Mouse (Mus musculus) midbrain, postnatal 0 days (tissue): Measurements from ENCODE around the gene Ezh2. TPM values are rescaled to one million over a fixed set of nuclear protein-coding genes. Genes with fewer than 3 reads are reported as not detected.

Source experiments
- ATAC-seq: fragments of 200-750 bp; cut with Nextera tagmentation; 2 replicates; pipeline ENCODE4 v1.8.0; 2017; ENCODE audit warnings: moderate number of reproducible peaks, mild to moderate bottlenecking, moderate TSS enrichment, moderate library complexity; ENCODE audit not compliant: low FRiP score
- DNase-seq: peaks from one replicate; pipeline ENCODE4 v3.0.0-alpha.2; 2015; ENCODE audit warnings: low spot score
- H3K27ac ChIP-seq: fragments of 300-500 bp; sonication (generic); 2 replicates; pipeline ENCODE4 v1.5.1; 2014; ENCODE audit warnings: low read depth, mild to moderate bottlenecking, low read length, mixed read lengths
- H3K27me3 ChIP-seq: fragments of 300-500 bp; sonication (generic); 2 replicates; pipeline ENCODE4 v1.6.1; 2014; ENCODE audit warnings: low read length, control low read depth, mixed read lengths; ENCODE audit not compliant: insufficient read depth
- H3K36me3 ChIP-seq: fragments of 300-500 bp; sonication (generic); 2 replicates; pipeline ENCODE4 v1.6.1; 2014; ENCODE audit warnings: low read length, control low read depth, mixed read lengths; ENCODE audit not compliant: insufficient read depth
- H3K4me1 ChIP-seq: fragments of 300-500 bp; sonication (generic); 2 replicates; pipeline ENCODE4 v1.6.1; 2014; ENCODE audit warnings: mild to moderate bottlenecking, control low read depth, antibody characterized with exemption, low read length, mixed read lengths; ENCODE audit not compliant: insufficient read depth
- H3K4me2 ChIP-seq: fragments of 300-500 bp; sonication (generic); 2 replicates; pipeline ENCODE4 v1.6.1; 2014; ENCODE audit warnings: low read depth, mild to moderate bottlenecking, low read length, mixed read lengths; ENCODE audit not compliant: poor library complexity, severe bottlenecking
- H3K4me3 ChIP-seq: fragments of 300-500 bp; sonication (generic); 2 replicates; pipeline ENCODE4 v1.5.1; 2014; ENCODE audit warnings: low read depth, mild to moderate bottlenecking, low read length, moderate library complexity
- H3K9ac ChIP-seq: fragments of 300-500 bp; sonication (generic); replicated peaks from 2 replicates; pipeline ENCODE4 v1.6.1; 2014; ENCODE audit warnings: mild to moderate bottlenecking, low read length, moderate library complexity, mixed read lengths; ENCODE audit not compliant: poor library complexity, severe bottlenecking
- H3K9me3 ChIP-seq: fragments of 300-500 bp; sonication (generic); 2 replicates; pipeline ENCODE4 v1.6.1; 2016; ENCODE audit warnings: low read length, control low read depth
- CTCF ChIP-seq: IDR thresholded peaks from 2 replicates; pipeline ENCODE4 v1.5.1; 2016; ENCODE audit warnings: antibody characterized with exemption, mild to moderate bottlenecking
- WGBS: fragments of 180-500 bp; shearing (Covaris S2); extraction: QIAGEN DNeasy Blood & Tissue Kit; methylation state at CpG from one replicate; pipeline ENCODE4 v1.1.7; 2014; 5-methylcytosine and 5-hydroxymethylcytosine counted together
- polyA plus RNA-seq: library from polyadenylated mRNA; unstranded; fragments of >200 nt; fragmentation: Nextera tagmentation; extraction: Ambion mirVana; gene quantifications from 2 replicates; pipeline ENCODE4 v1.2.1, GENCODE M21; 2015
- total RNA-seq: library from RNA; depleted of rRNA; stranded (reverse); fragments of >200 nt; gene quantifications from 2 replicates; pipeline ENCODE4 v1.2.3, GENCODE M21; 2014

Ezh2 gene
- total and polyA plus RNA-seq, 2 experiments from 2014 or later: 16.6 to 25.8 TPM

GRCm38 (mm10) chr6:47560846-47561245 is 34.3 kb downstream of the Ezh2 start:
- WGBS: 90% methylated on average over 2 of the region's 2 CpGs
- ATAC-seq (no peak), DNase-seq (no peak)
- H3K9ac ChIP-seq: no peak overlapping the region
- no peaks in the 10 kb centered on the region for H3K9me3 ChIP-seq
- H3K36me3 ChIP-seq: 0 out of 2 replicates have a peak, but pooled peaks cover under 1% of the 10 kb centered on the region
- TF ChIP-seq CTCF: no peak
- H3K27me3 ChIP-seq: no peaks in the 10 kb centered on the region
- H3K4me1 ChIP-seq: no peaks in the 10 kb centered on the region
- H3K4me2 ChIP-seq: no peak overlapping the region
- no peak overlapping the region for H3K4me3 ChIP-seq
- no peak overlapping the region for H3K27ac ChIP-seq

- H3K4me3 ChIP-seq: no peak overlapping the region
- DNase-seq (no peak), ATAC-seq (no peak)
- no peaks in the 10 kb centered on the region for H3K9me3 ChIP-seq
- no peak overlapping the region for H3K9ac ChIP-seq
- no peaks in the 10 kb centered on the region for H3K4me1 ChIP-seq
- no peak for TF ChIP-seq CTCF
- no peak overlapping the region for H3K4me2 ChIP-seq
- H3K36me3 ChIP-seq: 0 out of 2 replicates have a peak, but pooled peaks cover 5% of the 10 kb centered on the region
- no peak overlapping the region for H3K27ac ChIP-seq
- H3K27me3 ChIP-seq: no peaks in the 10 kb centered on the region
These were observed 34.7 kb downstream of the Ezh2 start for GRCm38 (mm10) chr6:47560407-47560806.

DNA sequence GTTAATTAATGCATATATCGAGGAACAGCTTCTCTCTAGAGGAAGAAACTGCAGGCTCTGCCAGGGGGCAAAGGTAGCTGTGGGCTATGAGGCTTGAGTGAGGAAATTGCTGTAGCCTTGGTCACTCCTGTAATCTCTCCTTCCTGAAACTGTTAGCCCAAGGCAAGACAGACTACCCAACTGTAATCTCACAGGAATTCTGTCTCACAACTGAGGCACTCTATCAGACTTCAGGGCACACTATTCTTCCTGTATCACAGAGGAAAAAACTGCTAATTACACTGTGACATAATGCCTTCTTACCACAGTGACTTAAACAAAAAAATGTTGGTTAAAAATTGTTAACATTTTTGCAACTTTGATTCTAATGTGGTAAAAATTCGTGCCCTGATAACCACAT is 35.9 kb downstream of the Ezh2 start:
- Histone ChIP-seq H3K9me3 (no peaks in the 10 kb centered on the region), H3K27ac (no peak overlapping the region), H3K9ac (no peak overlapping the region), H3K4me1 (no peaks in the 10 kb centered on the region), H3K27me3 (no peaks in the 10 kb centered on the region), H3K4me2 (no peak overlapping the region), H3K4me3 (no peak overlapping the region), H3K36me3 (0 out of 2 replicates have a peak, but pooled peaks cover 14% of the 10 kb centered on the region)
- ATAC-seq: no peak
- 72% methylated on average over 2 of the region's 2 CpGs for WGBS
- no peak for TF ChIP-seq CTCF
- DNase-seq: no peak

GRCm38 (mm10) chr6:47552280-47552679 is 42.9 kb downstream of the Ezh2 start:
- Histone ChIP-seq H3K27ac (no peak overlapping the region), H3K9me3 (no peaks in the 10 kb centered on the region), H3K9ac (no peak overlapping the region), H3K36me3 (peaks cover 36% of the 10 kb centered on the region; the same call in 1 of the 2 replicates), H3K4me2 (no peak overlapping the region), H3K4me1 (no peaks in the 10 kb centered on the region), H3K4me3 (no peak overlapping the region), H3K27me3 (no peaks in the 10 kb centered on the region)
- DNase-seq: no peak
- no peak for ATAC-seq
- 92% methylated on average over 4 of the region's 4 CpGs for WGBS
- TF ChIP-seq CTCF: no peak

DNA sequence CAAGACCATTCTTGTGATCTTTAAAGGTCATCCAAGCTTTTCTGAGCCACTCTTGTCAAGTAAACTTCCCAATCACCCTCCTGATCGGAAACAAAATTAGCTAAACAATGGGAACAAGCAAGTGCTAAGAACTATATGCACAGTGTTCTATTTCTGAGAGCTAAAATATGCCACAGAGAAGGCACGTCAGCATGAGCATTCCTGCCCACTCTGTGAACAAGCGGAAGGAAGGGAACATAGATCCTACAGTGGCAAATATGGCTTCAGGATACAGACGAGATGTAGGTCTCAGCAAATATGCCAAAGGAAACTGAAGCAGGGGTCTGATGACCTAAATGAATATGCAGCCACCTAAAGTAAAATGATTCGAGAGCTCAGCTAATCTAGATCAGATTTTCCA is 59.8 kb downstream of the Ezh2 start:
- no peak for TF ChIP-seq CTCF
- Histone ChIP-seq H3K9ac (no peak overlapping the region), H3K9me3 (no peaks in the 10 kb centered on the region), H3K27me3 (no peaks in the 10 kb centered on the region), H3K4me2 (no peak overlapping the region), H3K4me1 (no peaks in the 10 kb centered on the region), H3K27ac (no peak overlapping the region), H3K4me3 (no peak overlapping the region), H3K36me3 (peaks cover 22% of the 10 kb centered on the region)
- ATAC-seq: no peak
- WGBS: 93% methylated on average over 5 of the region's 5 CpGs
- DNase-seq: no peak

DNA sequence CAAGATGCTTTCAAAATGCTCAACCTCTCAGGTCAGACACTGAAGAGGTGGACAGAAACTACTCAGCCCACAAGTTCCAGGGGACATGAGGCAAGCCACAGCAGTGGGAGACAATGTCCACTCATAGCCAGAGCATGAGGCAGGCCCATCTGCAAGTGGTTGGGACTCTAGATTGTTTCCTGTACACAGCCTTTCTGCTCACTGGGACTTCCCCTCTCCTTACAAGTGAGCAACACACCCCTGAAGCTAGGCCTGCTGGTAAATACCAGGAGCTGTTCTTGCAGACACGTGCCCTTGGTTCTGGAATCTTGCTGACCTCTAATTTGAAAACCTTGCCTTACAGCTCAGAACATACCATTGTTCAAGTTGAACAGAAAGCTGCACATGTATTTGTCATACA is 62.6 kb downstream of the Ezh2 start:
- ATAC-seq (no peak), DNase-seq (no peak)
- Histone ChIP-seq H3K36me3 (peaks cover 26% of the 10 kb centered on the region), H3K9me3 (no peaks in the 10 kb centered on the region), H3K4me2 (no peak overlapping the region), H3K27ac (no peak overlapping the region), H3K4me1 (no peaks in the 10 kb centered on the region), H3K4me3 (no peak overlapping the region), H3K9ac (no peak overlapping the region), H3K27me3 (no peaks in the 10 kb centered on the region)
- WGBS: 81% methylated on average over 1 of the region's 1 CpGs
- no peak for TF ChIP-seq CTCF
